Comparison of ENCODE assay signal across 10 mouse cellular contexts in genomic region chr8:23531551-23532142, GRCm38 (mm10).
DNase-seq lines count a peak whose midpoint lies in the region; ATAC-seq and TF ChIP-seq lines count a peak whose summit lies in the region.
"Had no signal": no experiment of that assay in that cellular context is flagged by ENCODE, and none has a peak within 500 bp of the region (broad histone marks: within the 10 kb centered on the region; RNA-seq: fewer than 3 reads in every experiment).

No protein-coding gene starts in this region.

- in situ Hi-C loops in ES-E14 (cut with MboI; ENCODE audit: low sequenced_read_pairs in 2 of 2, unreplicated experiment in 2 of 2) = no loop called here

- 49% methylated on average over 10 of the region's 10 CpGs for WGBS in intestine, embryonic 15.5 days
- 57% methylated on average over 10 of the region's 10 CpGs for WGBS in limb, embryonic 10.5 days
- 63% methylated on average over 10 of the region's 10 CpGs for WGBS in neural tube, embryonic 12.5 days

- H3K9me3 ChIP-seq in ES-E14 (ENCODE audit: control insufficient read depth, insufficient read depth, low read depth, low read length) = no peaks in the 10 kb centered on the region
- H3K9me3 ChIP-seq in intestine, embryonic 15.5 days = no peaks in the 10 kb centered on the region
- H3K9me3 ChIP-seq in limb, embryonic 10.5 days (replicated peaks) = no peaks in the 10 kb centered on the region
- no peaks in the 10 kb centered on the region for H3K9me3 ChIP-seq in neural tube, embryonic 12.5 days
- H3K9me3 ChIP-seq: embryonic facial prominence, embryonic 15.5 days had no signal

- no peaks in the 10 kb centered on the region for H3K36me3 ChIP-seq in ES-E14 (ENCODE audit: control insufficient read depth, insufficient read depth, low read length, poor library complexity, severe bottlenecking)
- H3K36me3 ChIP-seq in intestine, embryonic 15.5 days = no peaks in the 10 kb centered on the region
- H3K36me3 ChIP-seq in limb, embryonic 10.5 days = no peaks in the 10 kb centered on the region
- H3K36me3 ChIP-seq in neural tube, embryonic 12.5 days = no peaks in the 10 kb centered on the region
- H3K36me3 ChIP-seq: embryonic facial prominence, embryonic 15.5 days had no signal

- no peak overlapping the region for H3K9ac ChIP-seq in ES-E14 (ENCODE audit: insufficient read depth, low read depth, low read length, poor library complexity, severe bottlenecking)
- no peak overlapping the region for H3K9ac ChIP-seq in intestine, embryonic 15.5 days
- no peak overlapping the region for H3K9ac ChIP-seq in neural tube, embryonic 12.5 days
- H3K9ac ChIP-seq: embryonic facial prominence, embryonic 15.5 days had no signal

- no peaks in the 10 kb centered on the region for H3K27me3 ChIP-seq in intestine, embryonic 15.5 days (replicated peaks)
- no peaks in the 10 kb centered on the region for H3K27me3 ChIP-seq in limb, embryonic 10.5 days (ENCODE audit: low read depth, poor library complexity, severe bottlenecking)
- H3K27me3 ChIP-seq in neural tube, embryonic 12.5 days (replicated peaks) = no peaks in the 10 kb centered on the region
- H3K27me3 ChIP-seq: embryonic facial prominence, embryonic 15.5 days had no signal

- ATAC-seq in intestine, embryonic 15.5 days = peak; percentile 59; the same call in 1 of the 2 replicates
- ATAC-seq in neural tube, embryonic 12.5 days (ENCODE audit: low FRiP score, low read depth) = 0 out of 2 replicates have a peak, but pooled peaks have one; percentile 50

- H3K4me1 ChIP-seq in ES-E14 (ENCODE audit: control insufficient read depth in 2 of 2, insufficient read depth in 2 of 2, low read length in 2 of 2, poor library complexity in 1 of 2) = no peaks in the 10 kb centered on the region
- no peaks in the 10 kb centered on the region for H3K4me1 ChIP-seq in intestine, embryonic 15.5 days (replicated peaks)
- 0 out of 2 replicates have a peak, but pooled peaks cover 2% of the 10 kb centered on the region for H3K4me1 ChIP-seq in limb, embryonic 10.5 days
- no peaks in the 10 kb centered on the region for H3K4me1 ChIP-seq in neural tube, embryonic 12.5 days
- H3K4me1 ChIP-seq: embryonic facial prominence, embryonic 15.5 days had no signal

- intact Hi-C loops in gastrocnemius, postnatal 36 days (cut with DNase I) = no loop called here

- DNase-seq in 3134 (ENCODE audit: extremely low read depth, insufficient read length, low spot score) (peak; percentile 12), ES-E14 (ENCODE audit: low read depth, low spot score) (peak; percentile 29)
- peak; percentile 67 for DNase-seq in embryo, embryonic 9.5 days (ENCODE audit: extremely low spot score)
- DNase-seq in limb, embryonic 10.5 days (ENCODE audit: low spot score) = peak; percentile 75
- no peak for DNase-seq in natural killer cell, adult 2 months (ENCODE audit: low spot score in 2 of 2)
- DNase-seq in gastrocnemius, postnatal 36 days = no peak

- no peak overlapping the region for H3K27ac ChIP-seq in ES-E14 (ENCODE audit: insufficient read depth, low read depth, low read length, poor library complexity, severe bottlenecking)
- H3K27ac ChIP-seq in intestine, embryonic 15.5 days = no peak overlapping the region
- H3K27ac ChIP-seq in limb, embryonic 10.5 days = peak overlapping the region; percentile 47; the same call in 1 of the 2 replicates
- H3K27ac ChIP-seq in neural tube, embryonic 12.5 days = no peak overlapping the region
- H3K27ac ChIP-seq: embryonic facial prominence, embryonic 15.5 days; macrophage had no signal

- no peak overlapping the region for H3K4me2 ChIP-seq in intestine, embryonic 15.5 days (replicated peaks)
- no peak overlapping the region for H3K4me2 ChIP-seq in neural tube, embryonic 12.5 days (replicated peaks)
- H3K4me2 ChIP-seq: embryonic facial prominence, embryonic 15.5 days had no signal

- no peak overlapping the region for H3K4me3 ChIP-seq in ES-E14 (ENCODE audit: insufficient read depth in 1 of 2, low read depth in 1 of 2, low read length in 2 of 2, poor library complexity in 1 of 2, severe bottlenecking in 1 of 2)
- H3K4me3 ChIP-seq in intestine, embryonic 15.5 days (replicated peaks) = no peak overlapping the region
- H3K4me3 ChIP-seq in limb, embryonic 10.5 days = no peak overlapping the region
- H3K4me3 ChIP-seq in neural tube, embryonic 12.5 days = no peak overlapping the region
- H3K4me3 ChIP-seq: embryonic facial prominence, embryonic 15.5 days had no signal

TF ChIP-seq in ES-E14, 5 proteins besides CTCF, POLR2A, EP300 and RAD21:
- no peak for TF ChIP-seq ZNF384 (IDR thresholded peaks at IDR 0.05; ENCODE audit: low read depth, low read length)
- peak; percentile 86 for TF ChIP-seq ZC3H11A (IDR thresholded peaks at IDR 0.05; ENCODE audit: borderline replicate concordance, low read depth, low read length)

Comparison
In these comparisons a context has a peak if more than half of its experiments do, and no peak if none do; other contexts are left out.
1. DNase-seq: peak in 3134 (single experiment), ES-E14 (single experiment), embryo, embryonic 9.5 days (single experiment) and limb, embryonic 10.5 days (single experiment); none in natural killer cell, adult 2 months (0 of 2) and gastrocnemius, postnatal 36 days (0 of 2).